Mouse (Mus musculus) lung, adult 18-20 months (tissue): Measurements from ENCODE around the gene Pgls.

Experiments used
- DNase-seq, 2 experiments: peaks; one replicate each; pipeline ENCODE4 v3.0.0; 2022; ENCODE audit warnings: mixed read lengths in 2 of 2

The Pgls gene

GRCm38 (mm10) chr8:71638321-71638720, 46.3 kb downstream of the Pgls start:
- no peak for DNase-seq

GRCm38 (mm10) chr8:71639318-71639717, 47.3 kb downstream of the Pgls start:
- no peak for DNase-seq

GRCm38 (mm10) chr8:71645510-71645909, 53.5 kb downstream of the Pgls start:
- DNase-seq, result peak in 1 of 2 experiments; percentile 36
